Mouse (Mus musculus): ENCODE data around the gene Bhlhb9. TPM values are rescaled to one million over a fixed set of nuclear protein-coding genes. Genes with fewer than 3 reads are reported as not detected.

Gene Bhlhb9
- 16.4 TPM for polyA plus RNA-seq (2014; fragmentation: Illumina TruSeq; extraction: RNeasy Lipid Tissue Mini Kit (QIAGEN cat#74804); ENCODE audit: low read depth, low replicate concordance)

DNA sequence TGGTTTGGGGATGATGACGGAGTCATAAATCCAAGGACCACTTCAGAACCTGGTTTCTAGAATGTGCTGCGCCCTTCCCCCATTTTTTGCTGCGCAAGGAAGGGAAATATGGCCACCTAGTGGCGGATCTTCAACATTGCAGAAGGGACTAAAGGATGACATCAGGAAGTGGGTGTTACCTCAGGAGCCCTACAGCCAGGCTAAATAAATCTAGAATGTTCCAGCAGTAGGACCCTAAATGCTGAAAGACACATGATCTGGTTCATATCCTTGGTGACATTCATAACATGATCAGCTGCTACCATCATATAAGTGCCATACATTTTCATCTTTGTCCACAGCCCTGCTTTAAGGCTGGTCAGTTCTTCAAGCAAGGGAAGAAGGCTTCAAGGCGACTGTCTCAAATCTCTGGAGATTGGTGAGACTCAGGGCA is at the start of gene Bhlhb9:
Gene Bhlhb9, plus strand, starts transcription at position 383 of the 433 bp plus-strand sequence.

DNA sequence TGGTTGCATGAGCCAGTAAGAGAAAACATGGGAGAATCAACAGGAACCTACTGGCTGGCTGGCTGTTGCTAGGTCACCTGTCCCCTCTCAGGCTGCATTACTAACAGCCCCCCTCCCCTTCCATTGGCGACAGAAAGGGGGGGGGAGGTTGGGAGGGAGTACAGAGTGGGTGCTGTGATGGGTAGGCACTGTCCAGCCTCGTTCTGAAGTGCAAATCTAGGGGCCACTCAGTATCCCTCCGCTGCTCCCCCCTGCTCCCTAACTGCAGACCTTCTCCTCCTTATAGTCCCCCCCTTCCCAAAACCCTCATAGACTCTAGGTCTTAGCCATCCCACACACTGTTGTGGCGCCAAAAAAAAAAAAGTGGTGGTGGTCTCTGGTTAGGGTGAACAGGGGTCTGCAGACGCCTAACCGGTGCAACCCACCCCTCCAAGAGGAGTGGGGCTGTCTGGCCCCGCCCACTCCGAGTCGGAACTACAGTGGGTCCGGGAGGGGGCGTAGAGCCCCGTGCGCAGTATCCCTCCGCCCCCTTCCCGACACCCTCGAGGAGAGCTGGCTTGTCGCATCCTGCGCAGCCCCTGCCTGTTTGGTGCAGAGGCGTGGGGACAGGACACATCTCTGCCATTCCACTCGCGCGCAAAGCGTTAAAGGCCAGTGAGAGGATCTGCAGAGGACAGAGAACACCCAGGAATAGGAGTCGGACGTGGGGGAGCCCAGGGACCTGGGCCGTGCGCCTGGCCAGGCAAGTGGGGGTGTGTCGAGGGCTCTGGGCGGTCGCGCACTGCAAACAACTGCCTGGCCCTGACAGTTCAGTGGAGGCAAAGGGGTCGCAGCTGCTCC is 41.3 kb downstream of the Bhlhb9 start, which contains the start of gene Gprasp2:
Gene Gprasp2, plus strand, starts transcription at position 514 of the 840 bp plus-strand sequence.

Other genes starting within 250 kb of the Bhlhb9 start
- 1.4 TPM for gene Nxf7, start 198.8 kb upstream of the Bhlhb9 start, polyA plus RNA-seq (2014; fragmentation: Illumina TruSeq; extraction: RNeasy Lipid Tissue Mini Kit (QIAGEN cat#74804); ENCODE audit: low read depth, low replicate concordance)
- 25.3 TPM for gene Prame, start 169.9 kb upstream of the Bhlhb9 start, polyA plus RNA-seq (2014; fragmentation: Illumina TruSeq; extraction: RNeasy Lipid Tissue Mini Kit (QIAGEN cat#74804); ENCODE audit: low read depth, low replicate concordance)
- 158 TPM for gene Tcp11x2, start 103.8 kb upstream of the Bhlhb9 start, polyA plus RNA-seq (2014; fragmentation: Illumina TruSeq; extraction: RNeasy Lipid Tissue Mini Kit (QIAGEN cat#74804); ENCODE audit: low read depth, low replicate concordance)
- 673 TPM for gene Tmsb15a, start 72.3 kb upstream of the Bhlhb9 start, polyA plus RNA-seq (2014; fragmentation: Illumina TruSeq; extraction: RNeasy Lipid Tissue Mini Kit (QIAGEN cat#74804); ENCODE audit: low read depth, low replicate concordance)
- 11.7 TPM for gene Armcx5, start 54.9 kb upstream of the Bhlhb9 start, polyA plus RNA-seq (2014; fragmentation: Illumina TruSeq; extraction: RNeasy Lipid Tissue Mini Kit (QIAGEN cat#74804); ENCODE audit: low read depth, low replicate concordance)
- gene Gprasp1, start 54.9 kb upstream of the Bhlhb9 start, polyA plus RNA-seq (2014; fragmentation: Illumina TruSeq; extraction: RNeasy Lipid Tissue Mini Kit (QIAGEN cat#74804); ENCODE audit: low read depth, low replicate concordance): 31.2 TPM
- 27.8 TPM for gene Gprasp2, start 41.4 kb downstream of the Bhlhb9 start, polyA plus RNA-seq (2014; fragmentation: Illumina TruSeq; extraction: RNeasy Lipid Tissue Mini Kit (QIAGEN cat#74804); ENCODE audit: low read depth, low replicate concordance)
- gene Arxes2, start 196.2 kb downstream of the Bhlhb9 start, polyA plus RNA-seq (2014; fragmentation: Illumina TruSeq; extraction: RNeasy Lipid Tissue Mini Kit (QIAGEN cat#74804); ENCODE audit: low read depth, low replicate concordance): 24.8 TPM
- 1.3 TPM for gene Arxes1, start 235.8 kb downstream of the Bhlhb9 start, polyA plus RNA-seq (2014; fragmentation: Illumina TruSeq; extraction: RNeasy Lipid Tissue Mini Kit (QIAGEN cat#74804); ENCODE audit: low read depth, low replicate concordance)

Data from testis, adult 10 weeks (tissue).